Mouse (Mus musculus) ES-Bruce4 (cell line): ENCODE data around the gene Fto. TPM values are rescaled to one million over a fixed set of nuclear protein-coding genes. Genes with fewer than 3 reads are reported as not detected.

Source experiments
- H3K27ac ChIP-seq: 2 replicates; pipeline ENCODE4 v1.5.1; 2012; ENCODE audit warnings: low read length, inconsistent platforms; ENCODE audit not compliant: insufficient read depth
- H3K27me3 ChIP-seq: 2 replicates; pipeline ENCODE4 v1.6.1; 2012; ENCODE audit warnings: mild to moderate bottlenecking, low read length, inconsistent platforms; ENCODE audit not compliant: control insufficient read depth, poor library complexity, insufficient read depth, severe bottlenecking
- H3K36me3 ChIP-seq: 2 replicates; pipeline ENCODE4 v1.6.1; 2012; ENCODE audit warnings: inconsistent platforms, mild to moderate bottlenecking, low read length, moderate library complexity; ENCODE audit not compliant: control insufficient read depth, poor library complexity, insufficient read depth, severe bottlenecking
- H3K4me1 ChIP-seq: one replicate; pipeline ENCODE4 v1.8.1; 2011; ENCODE audit warnings: low read length; ENCODE audit not compliant: control insufficient read depth, insufficient read depth
- H3K4me3 ChIP-seq: 2 replicates; pipeline ENCODE4 v1.5.1; 2011; ENCODE audit warnings: low read depth, mild to moderate bottlenecking, low read length
- H3K9ac ChIP-seq: 2 replicates; pipeline ENCODE4 v1.6.1; 2012; ENCODE audit warnings: low read depth, mild to moderate bottlenecking, inconsistent platforms; ENCODE audit not compliant: poor library complexity, severe bottlenecking
- H3K9me3 ChIP-seq: replicated peaks from 2 replicates; pipeline ENCODE4 v1.6.1; 2012; ENCODE audit warnings: mild to moderate bottlenecking, low read length, inconsistent platforms; ENCODE audit not compliant: control insufficient read depth, poor library complexity, insufficient read depth, severe bottlenecking
- CTCF ChIP-seq: IDR thresholded peaks from one replicate; pipeline ENCODE4 v1.8.1; 2011; ENCODE audit warnings: low read depth, low read length
- EP300 ChIP-seq: IDR thresholded peaks from 2 replicates; pipeline ENCODE4 v1.6.1; 2011; ENCODE audit warnings: low read depth, low read length; ENCODE audit not compliant: insufficient read depth
- POLR2A ChIP-seq: IDR thresholded peaks from one replicate; pipeline ENCODE4 v1.8.1; 2011; ENCODE audit warnings: low read length; ENCODE audit not compliant: insufficient read depth
- polyA plus RNA-seq: library from polyadenylated mRNA; stranded (reverse); fragments of >200 nt; gene quantifications from 2 replicates; pipeline ENCODE4 v1.2.4, GENCODE M21; 2011; ENCODE audit warnings: low read depth; ENCODE audit not compliant: missing spikeins, insufficient read depth, insufficient read length

Fto gene
- polyA plus RNA-seq, 1 experiment: 61.2 TPM

DNA sequence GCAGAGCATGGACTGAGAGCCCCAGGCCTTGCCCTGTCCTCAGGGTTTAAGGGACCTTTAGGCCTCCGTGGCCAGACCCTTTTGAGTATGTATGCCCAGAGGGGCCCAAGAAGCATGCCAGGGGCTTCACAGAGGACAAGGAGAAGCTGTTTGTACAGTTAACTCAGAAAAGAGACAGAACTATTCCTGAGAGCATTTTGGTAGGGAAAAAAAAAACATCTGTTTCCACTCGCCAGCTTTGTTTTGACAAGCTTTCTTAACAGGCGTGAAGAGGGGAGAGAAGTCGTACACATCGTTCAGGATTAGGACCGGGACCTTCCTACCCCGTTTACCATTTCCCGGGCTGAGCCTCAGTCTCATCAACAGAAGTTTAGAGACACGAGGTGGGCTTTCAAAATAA lies 335.5 kb downstream of the Fto start:
- Histone ChIP-seq H3K4me3 (no peak overlapping the region), H3K36me3 (no peaks in the 10 kb centered on the region), H3K27me3 (no peaks in the 10 kb centered on the region), H3K4me1 (no peaks in the 10 kb centered on the region), H3K9me3 (no peaks in the 10 kb centered on the region), H3K27ac (no peak overlapping the region), H3K9ac (no peak overlapping the region)
- no peak for TF ChIP-seq EP300

- H3K27me3 ChIP-seq: no peaks in the 10 kb centered on the region
- H3K27ac ChIP-seq: no peak overlapping the region
- H3K4me3 ChIP-seq: no peak overlapping the region
Observed at GRCm38 (mm10) chr8:91653561-91653960, 340.2 kb downstream of the Fto start.

GRCm38 (mm10) chr8:91657381-91657780 lies 344.1 kb downstream of the Fto start:
- H3K4me3 ChIP-seq: no peak overlapping the region
- H3K36me3 ChIP-seq: no peaks in the 10 kb centered on the region
- H3K9ac ChIP-seq: no peak overlapping the region
- no peaks in the 10 kb centered on the region for H3K9me3 ChIP-seq
- H3K27ac ChIP-seq: no peak overlapping the region
- no peaks in the 10 kb centered on the region for H3K4me1 ChIP-seq
- no peaks in the 10 kb centered on the region for H3K27me3 ChIP-seq
- TF ChIP-seq POLR2A (no peak), CTCF (no peak), EP300 (no peak)

More at GRCm38 (mm10) chr8:91653561-91653960, 340.2 kb downstream of the Fto start:
- TF ChIP-seq EP300: no peak
- TF ChIP-seq POLR2A: no peak
- no peak for TF ChIP-seq CTCF
- Histone ChIP-seq H3K9ac (no peak overlapping the region), H3K4me1 (no peaks in the 10 kb centered on the region), H3K36me3 (no peaks in the 10 kb centered on the region), H3K9me3 (no peaks in the 10 kb centered on the region)

- Histone ChIP-seq H3K4me1 (no peaks in the 10 kb centered on the region), H3K27ac (no peak overlapping the region), H3K9ac (no peak overlapping the region), H3K4me3 (no peak overlapping the region), H3K27me3 (no peaks in the 10 kb centered on the region), H3K36me3 (no peaks in the 10 kb centered on the region), H3K9me3 (no peaks in the 10 kb centered on the region)
- TF ChIP-seq CTCF (no peak), POLR2A (no peak), EP300 (no peak)
Observed at GRCm38 (mm10) chr8:91660879-91661278, 347.6 kb downstream of the Fto start.

DNA sequence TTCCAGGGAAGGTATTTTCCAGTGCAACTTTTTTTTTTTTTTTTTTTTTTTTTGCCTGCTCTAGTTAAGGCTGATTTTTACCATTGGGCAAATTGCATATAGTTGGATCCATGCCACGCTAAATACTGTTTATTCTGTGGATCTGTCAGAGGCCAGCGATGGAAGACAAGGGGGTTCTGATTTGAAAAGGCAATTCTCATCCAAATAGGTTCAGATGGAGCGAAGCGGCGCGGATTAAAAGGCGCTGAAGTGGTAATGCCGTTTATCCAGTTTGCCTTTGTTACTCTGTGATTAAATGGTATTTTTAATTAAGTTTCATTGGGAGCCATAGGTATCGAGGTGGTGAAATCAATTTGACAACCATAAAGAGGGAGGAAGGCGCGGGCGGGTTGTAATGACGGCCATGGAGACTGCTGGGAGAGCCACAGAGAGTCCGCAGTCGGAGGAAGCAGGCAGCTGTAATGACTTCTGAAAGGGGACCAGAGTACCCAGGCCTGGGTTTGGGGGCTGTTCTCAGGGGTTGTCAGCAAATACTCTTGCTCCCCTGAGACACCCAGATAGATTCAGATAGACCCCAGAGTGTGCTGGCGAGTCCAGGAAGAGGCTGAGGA lies 356.2 kb downstream of the Fto start:
- H3K4me1 ChIP-seq: no peaks in the 10 kb centered on the region
- TF ChIP-seq POLR2A: no peak
- no peak for TF ChIP-seq EP300
- no peak for TF ChIP-seq CTCF
- no peaks in the 10 kb centered on the region for H3K36me3 ChIP-seq
- H3K9me3 ChIP-seq: no peaks in the 10 kb centered on the region
- H3K4me3 ChIP-seq: no peak overlapping the region
- no peak overlapping the region for H3K9ac ChIP-seq
- no peak overlapping the region for H3K27ac ChIP-seq
- no peaks in the 10 kb centered on the region for H3K27me3 ChIP-seq

- Histone ChIP-seq H3K36me3 (no peaks in the 10 kb centered on the region), H3K4me3 (no peak overlapping the region), H3K27ac (no peak overlapping the region), H3K9me3 (no peaks in the 10 kb centered on the region), H3K4me1 (no peaks in the 10 kb centered on the region), H3K9ac (no peak overlapping the region), H3K27me3 (no peaks in the 10 kb centered on the region)
- TF ChIP-seq CTCF: no peak
- no peak for TF ChIP-seq POLR2A
Observed at GRCm38 (mm10) chr8:91676928-91677327, 363.6 kb downstream of the Fto start.
